Mouse (Mus musculus): ENCODE measurements around the gene Pdilt.
"Not testable (repeated sequence)": the region's sequence is repeated elsewhere in the genome, so short reads cannot be mapped to it uniquely, and the experiment has no call there.

The Pdilt gene

DNA sequence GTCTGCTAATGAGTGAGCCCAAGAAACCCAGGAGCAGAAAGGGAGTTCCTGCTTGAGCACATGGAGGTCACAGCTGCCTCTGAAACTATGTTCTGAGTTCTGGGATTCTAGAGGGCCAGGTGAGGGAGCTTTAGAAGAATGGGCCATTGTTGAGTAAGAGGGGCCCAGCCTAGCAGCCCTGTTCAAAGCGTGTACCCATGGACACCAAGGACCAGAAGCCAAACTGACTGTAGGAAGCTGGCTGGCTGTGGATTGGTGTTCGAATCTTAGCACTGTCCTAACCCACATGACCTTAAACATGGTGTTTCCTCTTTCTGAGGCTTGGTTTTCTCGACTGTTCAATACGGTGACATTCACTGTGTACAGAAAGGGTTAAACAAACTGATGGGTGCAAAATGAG, at the start of gene Pdilt:
Gene Pdilt (minus strand): TSS at position 101 of the 400 bp plus-strand sequence.
- DNase-seq: no peak

DNA sequence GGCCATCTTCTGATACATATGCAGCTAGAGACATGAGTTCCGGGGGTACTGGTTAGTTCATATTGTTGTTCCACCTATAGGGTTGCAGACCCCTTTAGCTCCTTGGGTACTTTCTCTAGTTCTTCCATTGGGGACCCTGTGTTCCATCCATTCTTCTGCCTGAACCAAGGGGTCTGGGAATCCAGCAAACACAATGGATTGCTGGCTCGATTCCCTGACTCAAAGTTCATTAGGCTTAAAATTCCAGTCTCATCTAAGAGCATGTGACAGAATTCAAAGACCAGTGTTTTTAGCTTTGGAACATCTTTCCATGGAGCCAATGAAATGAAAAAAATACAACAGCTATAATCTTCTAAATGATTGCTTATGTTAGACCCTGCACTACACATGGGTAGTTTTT, 39.2 kb upstream of the Pdilt start:
- DNase-seq: not testable (repeated sequence)

DNA sequence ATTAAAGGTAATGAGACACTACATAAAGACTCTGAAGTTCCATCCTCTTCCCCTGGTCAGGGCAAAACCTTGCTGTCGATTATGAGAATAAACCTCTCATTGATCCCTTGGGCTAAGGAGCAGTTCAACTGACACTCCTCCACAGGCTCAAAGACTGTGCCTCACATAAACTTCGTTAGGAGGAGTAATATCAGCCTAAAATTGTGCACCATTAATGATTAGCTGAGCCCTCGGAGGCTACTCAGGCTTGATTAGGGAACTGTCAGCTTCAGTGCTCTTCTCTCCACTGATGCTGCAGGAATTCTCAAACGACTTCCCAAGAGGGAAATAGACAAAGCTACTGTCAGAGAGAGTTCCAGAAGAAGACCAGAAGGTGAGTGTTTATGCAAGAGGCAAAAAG, 38.2 kb upstream of the Pdilt start:
- DNase-seq: no peak

DNA sequence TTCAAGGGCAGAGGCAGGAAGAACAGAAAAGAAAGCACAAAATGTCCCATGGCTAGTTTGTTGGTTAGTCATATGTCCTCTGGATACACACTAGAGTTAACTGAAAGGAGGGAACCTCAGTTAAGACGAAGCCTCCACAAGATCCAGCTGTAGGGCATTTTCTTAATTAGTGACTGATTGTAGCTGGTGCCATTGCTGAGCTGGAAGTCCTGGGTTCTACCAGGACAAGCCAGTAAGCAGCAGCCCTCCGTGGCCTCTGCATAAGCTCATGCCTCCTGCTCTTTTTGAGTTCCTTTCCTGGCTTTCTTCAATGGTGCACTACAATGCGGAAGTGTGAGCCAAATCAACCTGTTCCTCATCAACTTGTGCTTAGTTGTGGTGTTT, 37.2 kb upstream of the Pdilt start:
- DNase-seq: no peak

DNA sequence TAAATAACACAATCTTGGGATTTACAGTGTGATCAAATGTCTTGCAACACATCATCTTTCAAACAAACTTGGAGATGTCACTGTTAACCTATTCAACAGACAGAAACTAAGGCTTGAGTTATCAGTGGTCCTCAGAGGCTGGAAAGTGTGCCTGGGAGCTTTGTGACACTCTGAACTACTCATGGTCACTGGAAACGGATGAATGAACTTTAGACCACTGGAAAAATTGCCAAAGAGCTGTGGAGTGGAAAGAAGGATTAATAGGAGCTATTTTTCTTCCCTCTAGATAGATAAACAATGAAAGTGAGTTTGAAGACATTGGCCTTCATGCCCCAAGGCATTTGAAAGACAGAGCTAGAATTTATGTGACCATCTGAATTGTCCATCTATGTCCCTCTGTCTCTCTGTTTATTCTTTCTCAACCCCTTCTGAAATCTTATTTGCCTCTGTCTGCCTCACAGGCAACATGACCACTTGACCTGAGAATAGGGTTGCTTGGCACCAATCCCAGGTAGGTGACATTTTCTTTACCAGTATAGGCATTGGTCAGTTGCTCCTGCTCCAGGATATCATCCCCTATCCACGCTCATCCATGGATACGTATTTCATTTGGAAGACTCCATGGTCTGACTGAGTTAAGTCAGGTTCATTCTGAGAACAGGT, 36.6 kb upstream of the Pdilt start:
- DNase-seq: no peak

DNA sequence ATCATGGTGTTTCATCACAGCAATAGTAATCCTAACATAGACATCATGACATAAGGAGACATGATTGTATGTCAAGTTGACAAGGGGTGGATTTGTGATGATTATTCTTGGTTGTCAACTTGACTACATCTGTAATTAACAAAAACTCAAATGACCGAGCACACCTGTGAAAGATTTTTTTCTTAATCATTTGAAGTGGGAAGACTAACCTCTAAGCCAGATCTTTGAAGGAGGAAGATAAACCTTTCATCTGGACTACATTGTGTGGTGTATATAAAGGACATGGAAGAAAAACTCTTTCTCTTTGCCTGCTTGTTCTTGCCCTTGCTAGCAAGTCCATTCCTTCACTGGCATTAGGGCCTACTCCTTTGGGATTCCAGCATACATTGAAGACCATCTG, 30.8 kb upstream of the Pdilt start, which contains the start of gene Acsm2:
Gene Acsm2 (plus strand): TSS at position 301 of the 400 bp plus-strand sequence.
- DNase-seq: no peak

DNA sequence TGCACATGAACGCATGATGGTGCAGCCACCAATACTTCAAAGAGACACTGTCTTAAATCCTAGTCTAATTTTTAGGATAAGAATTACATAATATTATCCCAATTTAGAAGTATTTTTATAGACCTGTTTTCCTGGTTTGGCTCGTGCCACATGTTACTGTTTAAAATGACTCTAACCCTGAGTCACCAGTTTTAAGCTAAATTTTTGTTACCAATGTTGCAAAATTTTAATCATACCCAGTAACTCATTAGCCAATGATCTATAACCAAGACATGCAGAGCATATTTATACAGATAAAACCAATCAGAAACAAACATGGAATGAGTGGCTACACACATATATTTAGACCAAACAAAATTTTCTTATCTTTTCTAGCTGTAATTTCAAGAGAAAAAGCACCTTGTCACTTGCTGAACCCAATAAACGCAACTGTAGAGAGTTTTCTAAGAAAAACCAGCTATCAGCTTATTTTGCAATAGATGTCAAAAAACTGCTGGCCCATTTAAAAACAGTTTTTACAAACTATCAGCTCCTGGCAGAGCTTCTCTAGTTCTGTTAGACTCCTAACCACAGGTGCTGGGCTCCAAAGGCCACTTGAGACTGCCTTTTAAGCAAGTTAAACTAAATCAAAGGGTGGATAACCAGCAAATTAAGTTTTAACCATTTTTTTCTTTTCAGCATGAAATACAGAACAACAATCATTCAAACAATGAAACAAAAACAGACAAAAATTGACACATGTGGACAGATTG, 27.4 kb upstream of the Pdilt start:
- DNase-seq: no peak

DNA sequence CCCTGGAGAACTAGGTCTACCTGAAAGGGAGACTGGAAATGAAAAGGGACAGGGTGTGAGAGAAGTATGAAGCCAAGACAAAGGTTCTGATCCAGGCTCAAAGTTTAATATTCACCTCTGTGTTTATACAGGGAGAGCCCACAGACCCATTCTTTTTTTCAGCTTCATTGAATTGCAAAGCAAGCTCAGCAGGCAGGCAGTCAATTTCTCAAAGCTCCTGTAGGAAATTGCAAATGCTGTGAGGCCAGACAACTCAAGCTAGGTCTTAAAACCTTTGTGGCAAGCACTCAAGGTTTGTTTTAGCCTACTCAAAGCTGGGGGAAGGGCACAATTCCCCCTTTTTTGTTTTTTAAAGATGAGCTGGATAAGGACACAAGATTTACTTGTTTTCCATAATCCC, 22.3 kb upstream of the Pdilt start:
- no peak for DNase-seq

DNA sequence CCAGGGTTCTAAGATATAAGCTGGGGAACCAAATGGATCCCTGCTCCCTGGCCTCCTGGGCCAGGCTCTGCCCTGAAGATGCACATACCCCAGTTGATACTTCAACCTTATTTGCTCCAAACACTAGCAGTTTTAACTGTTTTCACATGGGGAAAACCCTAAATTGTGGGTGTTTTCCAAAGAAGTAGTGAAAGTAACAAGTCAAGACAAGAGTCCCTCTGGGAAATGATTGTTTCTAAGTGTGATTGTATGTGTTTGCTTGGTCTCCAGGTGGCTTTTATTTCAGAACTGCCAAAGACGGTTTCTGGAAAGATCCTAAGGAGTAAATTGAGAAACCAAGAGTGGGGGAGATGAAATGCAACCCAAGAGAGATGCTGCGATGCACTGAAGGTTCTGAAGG, 19.2 kb upstream of the Pdilt start:
- no peak for DNase-seq

DNA sequence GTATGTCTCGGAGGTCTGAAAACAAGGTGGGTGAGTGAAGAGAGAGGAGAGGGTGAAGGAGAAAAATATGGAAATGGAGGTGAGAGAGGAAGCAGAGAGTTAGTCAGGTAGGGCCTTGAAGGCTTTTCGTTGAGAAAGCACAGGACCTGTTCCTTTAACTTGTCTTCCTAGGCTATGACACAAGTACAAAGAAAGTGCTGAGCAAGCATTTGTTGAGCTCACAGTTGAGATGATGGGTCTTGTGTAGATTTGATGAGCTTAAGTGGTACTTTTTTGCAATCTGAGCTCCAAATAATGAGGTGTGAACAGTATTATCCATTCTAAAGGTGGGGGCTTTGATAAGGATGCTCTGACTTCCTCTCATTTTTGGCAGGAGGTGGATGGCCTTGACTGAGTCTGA, 11.1 kb upstream of the Pdilt start:
- no peak for DNase-seq

DNA sequence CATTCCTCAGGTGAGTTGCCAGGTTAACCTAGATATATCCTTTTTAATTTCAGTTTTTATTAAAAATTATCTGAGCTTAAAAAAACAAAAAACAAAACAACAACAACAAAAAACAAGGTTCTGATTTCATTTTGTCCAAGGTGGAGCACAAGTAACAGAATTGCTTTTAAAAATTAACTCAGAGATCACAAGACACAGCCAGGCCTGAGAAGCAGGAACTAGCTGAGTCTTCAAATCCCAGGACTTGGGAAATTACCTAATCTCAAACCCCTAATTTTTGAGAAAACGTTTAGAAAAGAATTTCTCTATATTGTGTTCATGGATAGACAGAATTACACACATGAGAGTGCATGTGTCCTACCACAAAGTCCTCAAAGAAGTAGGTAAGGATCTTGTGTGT, 9.6 kb upstream of the Pdilt start:
- DNase-seq: no peak

DNA sequence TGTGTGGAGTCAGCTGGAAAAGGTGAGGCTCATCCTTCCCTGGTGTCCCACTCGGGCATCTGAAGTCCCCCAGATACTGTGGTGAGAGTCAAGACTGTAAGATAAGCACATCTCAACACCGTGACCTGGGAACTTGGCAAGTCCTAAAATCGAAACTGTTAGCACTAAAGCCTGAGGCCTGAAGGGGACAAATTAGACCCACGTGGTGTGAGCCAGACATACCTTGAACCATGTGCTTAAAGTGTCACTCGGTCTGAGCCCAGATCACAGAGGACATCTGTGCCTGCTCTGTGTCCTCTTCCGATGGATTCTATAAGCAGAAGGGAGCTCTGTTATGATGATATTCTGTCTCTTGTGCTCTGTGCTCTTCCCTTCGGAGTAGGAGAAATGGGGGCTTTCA, 5.3 kb upstream of the Pdilt start:
- no peak for DNase-seq

DNA sequence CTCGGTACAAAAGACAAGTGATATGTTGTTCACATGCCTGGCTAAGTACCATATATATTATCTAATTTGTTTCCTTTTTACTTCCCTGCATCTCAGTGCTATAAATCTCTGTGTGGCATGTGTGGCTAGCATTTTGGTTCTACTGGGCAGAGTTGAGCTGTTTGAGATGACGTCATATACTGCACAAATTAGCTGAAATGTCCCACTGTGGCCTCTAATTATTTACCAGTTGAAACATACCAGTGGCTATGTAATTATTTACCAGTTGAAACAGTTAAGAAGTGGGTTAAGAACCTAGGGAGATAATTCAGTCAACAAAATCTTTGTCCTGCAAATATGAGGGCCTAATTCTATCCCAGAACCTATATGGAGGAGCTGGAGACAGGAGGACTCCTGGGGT, 4.3 kb upstream of the Pdilt start:
- DNase-seq: no peak

DNA sequence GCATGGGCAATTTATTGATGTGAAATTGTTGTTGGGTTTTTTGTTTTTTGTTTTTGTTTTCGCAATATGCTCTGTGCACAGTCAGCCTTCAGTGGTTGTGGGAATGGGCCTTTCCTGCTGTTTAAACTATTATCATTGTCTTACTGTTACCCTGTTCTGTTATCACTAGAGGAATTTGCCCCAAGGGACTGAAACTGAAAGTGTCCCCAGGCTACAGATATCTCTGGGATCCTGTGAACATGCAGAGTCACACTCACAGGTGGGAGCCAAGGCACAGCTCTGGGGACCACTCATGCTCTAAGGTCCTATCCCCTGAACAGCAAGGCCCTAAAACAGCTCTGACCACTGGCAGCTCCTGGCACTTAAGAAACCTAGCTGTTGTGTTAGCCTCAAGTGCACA, 3.8 kb upstream of the Pdilt start:
- no peak for DNase-seq

DNA sequence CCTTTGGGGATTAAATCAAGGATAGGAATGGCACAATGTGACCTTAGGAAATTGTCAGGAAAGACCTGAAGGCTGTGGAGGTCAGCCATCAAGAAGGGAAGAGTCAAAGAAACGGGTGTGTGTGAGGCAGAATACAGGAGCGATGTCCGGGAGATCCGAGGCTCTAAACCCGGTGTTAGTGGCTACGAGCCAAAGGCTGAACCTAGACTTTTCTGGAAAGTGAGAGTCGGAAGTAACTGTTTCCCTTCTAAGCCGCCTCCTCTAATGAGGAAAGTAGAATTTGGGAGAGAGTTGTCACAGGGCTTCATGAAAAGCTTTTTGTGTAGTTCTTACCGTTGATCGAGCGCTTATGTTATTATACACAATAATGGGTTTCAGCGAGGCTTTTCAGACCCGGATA, 3.2 kb upstream of the Pdilt start:
- DNase-seq: no peak

DNA sequence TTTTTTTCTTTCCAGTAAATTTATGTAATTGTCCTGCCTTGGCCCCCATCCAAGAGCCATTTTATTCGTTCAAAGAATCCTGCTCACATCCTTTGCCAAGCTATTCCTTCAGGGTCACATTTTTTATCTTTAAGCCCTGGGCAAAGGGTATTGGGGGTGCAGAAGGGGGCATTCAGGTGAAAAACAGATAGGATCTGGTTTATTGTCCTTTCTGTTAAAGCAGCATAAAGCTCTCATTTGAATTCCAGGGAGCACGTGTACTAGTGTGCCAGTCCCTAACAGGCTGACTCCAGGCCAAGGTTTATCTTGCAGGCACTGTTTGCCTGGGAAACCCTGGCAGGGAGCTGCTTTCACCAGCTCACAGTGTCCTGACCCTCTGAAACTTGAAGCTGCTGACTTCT, 2.6 kb upstream of the Pdilt start:
- peak; percentile 8 for DNase-seq

DNA sequence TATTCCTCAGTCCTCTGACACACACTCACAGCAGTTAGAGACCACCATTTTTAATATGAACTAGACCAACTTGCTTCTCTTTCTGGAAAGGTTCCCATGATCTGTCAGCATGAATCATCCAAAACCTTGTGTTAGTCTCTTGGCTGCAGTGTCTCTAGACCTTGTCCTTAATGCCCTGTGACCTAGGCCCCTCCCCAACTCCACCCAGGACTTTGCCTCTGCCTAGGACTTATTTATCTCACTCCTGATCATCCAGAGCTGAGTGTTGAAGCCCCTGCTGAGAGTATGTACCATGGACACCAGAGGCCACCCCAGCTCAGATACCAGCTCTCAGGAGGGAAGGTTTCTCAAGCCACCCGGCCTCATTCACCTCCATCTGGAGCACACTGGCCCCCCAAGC, 904 bp downstream of the Pdilt start:
- DNase-seq: no peak

DNA sequence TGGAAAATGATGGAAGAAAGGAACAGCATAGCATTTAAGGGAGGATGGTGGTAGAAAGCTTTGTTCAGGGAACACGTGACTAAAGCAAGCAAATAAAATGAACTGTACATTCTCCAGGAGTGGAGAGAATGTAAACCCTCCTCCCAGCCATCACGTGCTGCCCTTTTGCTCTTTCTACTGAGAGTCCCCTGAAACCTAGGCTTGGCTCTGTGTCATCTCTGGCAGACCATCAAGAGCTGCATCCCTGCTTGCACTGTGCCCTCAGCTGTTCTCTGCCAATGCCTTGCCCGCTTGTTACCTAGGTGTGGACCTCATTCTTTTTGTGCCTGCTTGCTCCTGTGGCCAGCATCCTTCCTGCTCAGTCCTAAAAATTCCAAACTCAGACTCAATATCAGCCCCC, 1.5 kb downstream of the Pdilt start:
- DNase-seq: no peak

DNA sequence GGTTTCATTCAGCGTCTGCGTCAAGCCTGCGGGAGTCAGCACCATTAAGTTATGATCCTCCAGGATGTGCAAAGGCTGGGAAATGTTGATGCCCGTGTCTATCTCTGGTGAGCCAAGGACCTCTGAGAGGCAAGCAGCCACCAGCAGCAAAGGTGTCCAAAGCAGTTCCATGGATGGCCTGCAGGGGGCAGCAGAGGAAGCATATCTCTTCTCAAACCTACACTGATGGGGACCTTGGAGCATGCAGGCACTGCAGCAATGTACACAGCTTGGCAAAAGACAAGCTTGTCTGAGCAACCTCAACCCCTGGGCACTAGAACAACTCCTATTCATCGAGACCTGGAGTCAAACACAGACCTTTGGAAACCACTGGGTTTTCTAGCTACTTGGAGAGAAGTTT, 3.6 kb downstream of the Pdilt start:
- DNase-seq: peak; percentile 78

DNA sequence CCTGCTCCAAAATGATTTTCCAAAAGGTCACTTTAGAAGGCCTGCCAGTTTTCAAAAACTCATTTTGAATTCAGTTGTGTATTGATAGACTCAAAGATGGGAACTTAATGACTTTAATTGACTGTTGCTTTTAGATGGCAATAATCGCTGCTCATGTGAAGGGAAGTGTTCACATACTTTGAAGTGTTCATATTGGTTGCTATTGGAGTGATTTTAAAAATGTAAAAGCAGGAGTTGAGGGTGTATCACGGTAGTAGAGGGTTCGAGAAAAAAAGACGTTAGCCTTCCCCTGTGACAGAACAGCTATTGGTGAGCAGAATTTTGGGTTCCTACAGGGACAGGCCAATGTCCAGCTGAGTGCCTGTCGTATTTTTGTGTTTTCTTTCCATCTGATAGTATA, 4.1 kb downstream of the Pdilt start, which contains the start of gene Acsm5:
Gene Acsm5 (plus strand): TSS at position 301 of the 400 bp plus-strand sequence.
- DNase-seq: no peak

DNA sequence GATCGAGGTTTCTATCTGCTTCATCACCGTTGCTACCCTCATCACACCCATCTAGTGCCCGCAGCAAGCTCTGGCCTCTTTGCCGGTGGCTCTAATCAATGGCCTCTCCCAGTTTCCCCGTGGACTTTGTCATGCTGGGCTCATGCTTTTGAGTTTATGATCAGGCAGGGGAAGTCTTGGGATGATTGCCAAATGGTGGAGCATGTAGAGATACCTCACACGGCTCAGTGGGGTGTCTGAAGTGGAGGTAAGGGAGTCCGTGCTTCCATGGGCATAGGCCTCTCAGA, 7.1 kb downstream of the Pdilt start:
- no peak for DNase-seq

DNA sequence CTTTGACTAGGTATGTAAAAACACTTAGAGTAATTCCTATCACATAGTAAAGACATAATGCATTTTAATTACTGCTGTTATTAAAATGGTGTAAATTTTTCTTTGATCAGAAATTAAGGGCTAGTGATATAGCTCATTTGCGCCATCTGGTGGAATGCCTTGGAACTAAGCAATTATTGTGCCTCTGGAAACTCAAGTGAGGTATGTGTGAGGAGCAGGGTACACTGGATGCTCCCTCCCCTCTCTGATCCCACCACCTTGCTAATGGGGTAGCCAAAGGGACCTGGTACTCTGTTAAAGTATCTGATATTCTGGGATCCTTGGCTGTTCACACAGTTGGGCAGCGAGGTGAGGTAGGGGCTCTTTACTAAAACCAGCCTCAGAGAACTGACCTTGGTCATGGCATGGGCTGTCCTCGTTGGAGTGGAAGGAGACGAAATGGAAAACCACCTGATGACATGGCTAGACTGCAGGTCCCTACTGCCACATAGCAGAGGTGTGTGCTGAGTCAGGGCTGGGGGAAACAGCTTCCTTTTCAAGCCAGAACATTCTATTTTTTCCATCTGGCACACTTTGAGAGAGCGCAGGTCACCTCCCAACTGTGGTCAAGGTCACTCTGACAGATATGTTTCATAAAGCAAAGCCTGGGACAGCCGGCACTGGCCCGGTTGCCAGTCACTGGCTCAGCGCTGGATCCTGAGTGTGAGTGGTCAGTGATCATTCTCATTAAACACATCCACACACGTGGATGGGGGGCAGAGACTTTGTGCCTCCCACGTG, 7.6 kb downstream of the Pdilt start:
- peak; percentile 15 for DNase-seq

DNA sequence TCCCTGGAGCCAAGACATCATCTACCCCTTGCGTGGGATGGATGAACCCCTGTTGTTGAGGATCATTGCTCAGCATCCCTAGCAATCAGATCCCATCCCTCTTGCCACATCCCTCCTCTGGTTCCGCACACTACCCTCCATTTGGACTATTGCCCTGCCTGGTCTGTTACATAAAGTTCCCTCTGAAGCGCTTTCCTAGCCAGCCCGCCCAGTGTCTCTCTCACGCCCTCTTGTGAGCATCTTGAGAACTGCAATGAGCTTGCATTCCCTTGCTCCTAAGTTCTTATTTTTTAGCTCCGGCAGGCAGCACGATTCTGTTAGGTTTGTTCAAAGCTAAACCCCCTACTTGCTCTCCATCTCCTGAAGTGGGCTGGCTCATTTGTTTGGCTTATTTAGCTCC, 10.2 kb downstream of the Pdilt start:
- DNase-seq: peak; percentile 42

DNA sequence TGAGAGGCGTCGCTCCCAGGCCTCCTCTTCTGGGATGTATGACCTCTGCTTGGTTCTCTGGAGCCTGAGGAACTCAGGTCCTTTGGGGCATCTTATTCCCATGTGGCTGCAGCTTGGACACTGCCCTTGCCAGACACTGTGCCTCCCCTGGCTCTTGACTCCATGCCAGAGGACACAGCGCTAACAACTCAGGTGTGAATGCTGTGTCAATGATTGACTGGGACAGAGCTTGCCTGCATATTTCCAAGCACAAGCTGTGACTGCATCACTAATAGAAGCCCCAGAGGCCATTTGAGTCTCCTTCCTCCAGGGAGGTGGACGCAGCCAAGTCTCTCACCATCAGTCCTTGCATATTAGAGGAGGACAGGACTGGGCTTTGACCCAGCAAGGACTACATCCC, 12.1 kb downstream of the Pdilt start:
- no peak for DNase-seq

All from right cerebral cortex, adult 18-20 months (tissue).